Mouse (Mus musculus) megakaryocyte, embryonic 14.5 days (primary cell): ENCODE results near the gene Gm7030. TPM values are rescaled to one million over a fixed set of nuclear protein-coding genes. Genes with fewer than 3 reads are reported as not detected.
"Not testable (repeated sequence)": the region's sequence is repeated elsewhere in the genome, so short reads cannot be mapped to it uniquely, and the experiment has no call there.

Source experiments
- H3K27me3 ChIP-seq: replicated peaks from 2 replicates; pipeline ENCODE3; 2012; ENCODE audit warnings: inconsistent platforms
- H3K36me3 ChIP-seq: replicated peaks from 2 replicates; pipeline ENCODE3; 2012; ENCODE audit warnings: low read length, inconsistent platforms, mixed read lengths
- H3K4me1 ChIP-seq: 2 replicates; pipeline ENCODE4 v1.6.1; 2012; ENCODE audit warnings: inconsistent platforms
- H3K4me3 ChIP-seq: replicated peaks from 2 replicates; pipeline ENCODE3; 2012; ENCODE audit warnings: moderate library complexity, mild to moderate bottlenecking, inconsistent platforms
- H3K9me3 ChIP-seq: 2 replicates; pipeline ENCODE4 v1.6.1; 2012; ENCODE audit warnings: inconsistent platforms
- FLI1 ChIP-seq: IDR thresholded peaks from 2 replicates; pipeline ENCODE4 v1.6.1; 2012; ENCODE audit warnings: low read length, inconsistent platforms, mixed read lengths
- GATA1 ChIP-seq: IDR thresholded peaks from 3 replicates; pipeline ENCODE4 v1.6.1; 2012; ENCODE audit warnings: mixed read lengths, low read length, inconsistent platforms, borderline replicate concordance
- polyA plus RNA-seq: library from polyadenylated mRNA; stranded (reverse); fragments of >175 nt; gene quantifications from 2 replicates; pipeline ENCODE4 v1.2.3, GENCODE M21; 2012; ENCODE audit warnings: low replicate concordance; ENCODE audit not compliant: insufficient read depth

Gm7030 gene
- polyA plus RNA-seq: 0.46 TPM in 1 of 2 replicates, not detected in the other

- not testable (repeated sequence) for H3K4me3 ChIP-seq, H3K9me3 ChIP-seq, H3K4me1 ChIP-seq, H3K36me3 ChIP-seq, H3K27me3 ChIP-seq
Measured at GRCm38 (mm10) chr17:36128968-36129817, at the start of gene Gm7030. Gene Gm7030, minus strand, starts transcription at chr17:36129425.

GRCm38 (mm10) chr17:36178938-36179337 lies 49.7 kb upstream of the Gm7030 start:
- H3K4me1 ChIP-seq, H3K4me3 ChIP-seq, H3K36me3 ChIP-seq, H3K9me3 ChIP-seq: not testable (repeated sequence)
- H3K27me3 ChIP-seq: peaks cover 10% of the 10 kb centered on the region

GRCm38 (mm10) chr17:36176132-36176531 lies 46.9 kb upstream of the Gm7030 start:
- H3K36me3 ChIP-seq, H3K4me1 ChIP-seq, H3K4me3 ChIP-seq: not testable (repeated sequence)

GRCm38 (mm10) chr17:36170287-36170814 lies 41.1 kb upstream of the Gm7030 start:
- TF ChIP-seq GATA1: no peak
- no peak for TF ChIP-seq FLI1
- H3K4me3 ChIP-seq: no peak overlapping the region
- no peaks in the 10 kb centered on the region for H3K4me1 ChIP-seq
- no peaks in the 10 kb centered on the region for H3K36me3 ChIP-seq
- H3K27me3 ChIP-seq: peaks cover 17% of the 10 kb centered on the region
- no peaks in the 10 kb centered on the region for H3K9me3 ChIP-seq

More at GRCm38 (mm10) chr17:36176132-36176531, 46.9 kb upstream of the Gm7030 start:
- H3K9me3 ChIP-seq, H3K27me3 ChIP-seq: not testable (repeated sequence)

GRCm38 (mm10) chr17:36169753-36170152 lies 40.5 kb upstream of the Gm7030 start:
- H3K36me3 ChIP-seq: no peaks in the 10 kb centered on the region
- H3K9me3 ChIP-seq: no peaks in the 10 kb centered on the region
- H3K4me1 ChIP-seq: no peaks in the 10 kb centered on the region
- TF ChIP-seq FLI1 (no peak), GATA1 (no peak)
- H3K4me3 ChIP-seq: no peak overlapping the region
- H3K27me3 ChIP-seq: peaks cover 19% of the 10 kb centered on the region

DNA sequence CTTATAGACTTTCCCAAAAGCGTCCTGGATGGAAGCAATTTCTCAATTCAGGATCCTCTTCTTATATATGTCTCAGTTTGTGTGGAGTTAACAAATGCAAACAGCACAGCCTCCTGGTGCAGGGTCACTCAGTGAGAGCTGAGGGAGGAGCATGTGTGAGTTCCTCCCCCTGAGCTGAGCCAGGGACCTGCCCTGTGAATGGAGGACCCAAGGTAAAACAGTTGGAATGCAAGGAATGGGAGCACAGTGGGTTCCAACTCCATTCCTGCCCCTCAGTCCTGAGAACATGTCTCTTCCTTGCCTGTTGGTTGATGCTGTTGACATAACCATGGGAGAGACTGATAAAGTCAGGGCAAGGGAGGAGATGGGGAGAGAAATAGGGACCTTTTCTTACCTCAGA lies 39.9 kb upstream of the Gm7030 start:
- H3K4me1 ChIP-seq, H3K9me3 ChIP-seq, H3K36me3 ChIP-seq, H3K4me3 ChIP-seq: not testable (repeated sequence)
- H3K27me3 ChIP-seq: peaks cover 19% of the 10 kb centered on the region

DNA sequence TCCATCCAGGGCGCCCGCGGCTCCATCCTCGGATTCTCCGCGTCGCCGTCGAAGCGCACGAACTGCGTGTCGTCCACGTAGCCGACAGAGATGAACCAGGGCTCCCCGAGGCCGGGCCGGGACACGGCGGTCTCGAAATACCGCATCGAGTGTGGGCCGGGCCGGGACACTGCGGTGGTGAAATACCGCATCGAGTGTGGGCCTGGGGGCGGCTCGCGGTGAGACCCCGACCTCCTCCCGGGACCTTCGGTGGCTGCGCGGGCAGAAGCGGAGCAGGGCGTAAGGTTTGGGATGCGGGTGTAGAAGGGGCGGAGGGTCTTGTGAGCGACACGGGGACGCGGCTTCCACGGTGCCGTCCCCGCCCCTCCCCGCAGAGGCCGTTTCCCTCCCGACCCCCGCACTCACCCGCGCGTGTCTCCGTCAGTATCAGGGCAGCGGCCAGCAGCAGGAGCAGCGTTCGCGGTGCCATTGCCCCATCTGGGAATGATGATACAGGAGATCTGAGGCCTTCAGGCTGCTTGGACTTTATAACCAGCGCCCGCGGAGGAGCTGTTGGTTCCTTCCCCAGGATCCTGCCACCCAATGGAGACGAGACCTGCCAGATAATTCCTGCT lies 38.9 kb upstream of the Gm7030 start, which contains the start of gene Gm8909:
Gene Gm8909, minus strand, starts transcription at position 499 of the 614 bp plus-strand sequence.
- H3K9me3 ChIP-seq: no peaks in the 10 kb centered on the region
- TF ChIP-seq FLI1: no peak
- no peak for TF ChIP-seq GATA1
- H3K4me3 ChIP-seq: peak within 1 kb of the TSS; percentile 87
- peaks cover 19% of the 10 kb centered on the region for H3K27me3 ChIP-seq
- H3K36me3 ChIP-seq: no peaks in the 10 kb centered on the region
- H3K4me1 ChIP-seq: no peaks in the 10 kb centered on the region

GRCm38 (mm10) chr17:36167306-36168038 lies 38.2 kb upstream of the Gm7030 start:
- H3K36me3 ChIP-seq: no peaks in the 10 kb centered on the region
- H3K27me3 ChIP-seq: peaks cover 19% of the 10 kb centered on the region
- H3K4me3 ChIP-seq: peak overlapping the region; percentile 87
- no peaks in the 10 kb centered on the region for H3K4me1 ChIP-seq
- TF ChIP-seq GATA1 (no peak), FLI1 (no peak)
- no peaks in the 10 kb centered on the region for H3K9me3 ChIP-seq

DNA sequence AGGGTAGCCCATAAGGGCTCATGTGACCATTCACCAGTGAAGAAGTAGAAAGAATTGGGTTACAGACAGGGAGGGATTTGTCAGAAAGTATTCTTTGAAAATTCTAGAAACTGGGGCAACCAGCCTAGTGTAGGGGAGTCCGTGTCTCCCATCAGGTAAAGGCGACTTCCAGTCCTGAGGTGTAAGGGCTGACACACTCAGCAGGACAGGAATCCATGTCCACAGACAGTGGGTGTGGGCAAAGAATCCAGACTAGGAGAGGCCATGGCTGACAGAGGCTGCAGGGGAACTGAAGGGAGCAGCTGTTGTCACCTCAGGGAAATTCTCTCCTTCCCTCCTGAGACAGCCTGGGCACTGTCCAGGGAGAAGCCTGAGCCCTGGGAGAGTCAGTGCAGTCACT lies 37.7 kb upstream of the Gm7030 start:
- H3K27me3 ChIP-seq: peaks cover 22% of the 10 kb centered on the region
- not testable (repeated sequence) for H3K4me3 ChIP-seq, H3K9me3 ChIP-seq, H3K36me3 ChIP-seq, H3K4me1 ChIP-seq
